Mouse (Mus musculus) heart, postnatal 25 days (tissue): ENCODE data around the gene Rhobtb3. TPM values are rescaled to one million over a fixed set of nuclear protein-coding genes. Genes with fewer than 3 reads are reported as not detected.
"Not testable (repeated sequence)": the region's sequence is repeated elsewhere in the genome, so short reads cannot be mapped to it uniquely, and the experiment has no call there.

Experiments
- DNase-seq: peaks from one replicate; pipeline ENCODE4 v3.0.0; 2022; ENCODE audit warnings: low spot score
- intact Hi-C: fragments of 180-260 bp; cut with DNase I; formaldehyde crosslinking; loops from one replicate; pipeline ENCODE4 v1.15.1; 2025
- total RNA-seq, 2 experiments: library from RNA; stranded (reverse); gene quantifications; 2 replicates each; pipeline ENCODE4 v1.2.3; 2021

Gene Rhobtb3
- total RNA-seq, 2 experiments from 2014 or later, result 14.5 to 16.3 TPM

- DNase-seq, result no peak
- intact Hi-C loops, result no loop called here
These were observed 120.5 kb downstream of the Rhobtb3 start for GRCm38 (mm10) chr13:75823201-75823600.

GRCm38 (mm10) chr13:75822366-75822765, 121.4 kb downstream of the Rhobtb3 start:
- intact Hi-C loops, result not testable (repeated sequence)

GRCm38 (mm10) chr13:75819898-75820297, 123.8 kb downstream of the Rhobtb3 start:
- DNase-seq, result no peak
- intact Hi-C loops, result no loop called here

More at GRCm38 (mm10) chr13:75822366-75822765, 121.4 kb downstream of the Rhobtb3 start:
- not testable (repeated sequence) for DNase-seq

Other genes with a start within 250 kb of the Rhobtb3 start
- 10 to 100 TPM; 13.9 to 20.9 TPM for gene Ell2, start 237.2 kb downstream of the Rhobtb3 start, total RNA-seq
- gene Glrx, start 104.1 kb downstream of the Rhobtb3 start, total RNA-seq, result 10 to 100 TPM; 46.9 to 49.4 TPM
- gene Spata9, start 23.2 kb upstream of the Rhobtb3 start, total RNA-seq, result not detected
- gene Rfesd, start 74.8 kb upstream of the Rhobtb3 start, total RNA-seq, result 10 to 100 TPM; 10.9 to 12.3 TPM
- not detected for gene Gpr150, start 113.1 kb upstream of the Rhobtb3 start, total RNA-seq
- gene Arsk, start 154.7 kb upstream of the Rhobtb3 start, total RNA-seq, result 1 to 10 TPM; 3.1 to 4.4 TPM
- 10 to 100 TPM; 10.8 to 11.3 TPM for gene Ttc37, start 154.8 kb upstream of the Rhobtb3 start, total RNA-seq